Mouse (Mus musculus): ENCODE data around the gene Rsph6a. TPM values are rescaled to one million over a fixed set of nuclear protein-coding genes. Genes with fewer than 3 reads are reported as not detected.

Rsph6a gene
- total RNA-seq (2021): not detected
- long read RNA-seq, experiment 1: 0 reads
- long read RNA-seq, experiment 2: 0 reads

GRCm38 (mm10) chr7:19054047-19054776 lies at the start of gene Rsph6a:
Gene Rsph6a, plus strand, starts transcription at chr7:19054690.
- intact Hi-C loops (cut with DNase I): no loop called here
- DNase-seq: peak; percentile 30 to 65

GRCm38 (mm10) chr7:19005417-19006121 lies 48.9 kb upstream of the Rsph6a start:
- intact Hi-C loops (cut with DNase I): loop anchor here (2.0 kb wide), 1 partner anchor 109 kb away; no protein-coding TSS in a partner anchor
- no peak for DNase-seq

- intact Hi-C loops (cut with DNase I): loop anchor here (2.0 kb wide), 1 partner anchor 110 kb away; no protein-coding TSS in a partner anchor
- peak; percentile 80 to 88 for DNase-seq
Observed at GRCm38 (mm10) chr7:19006476-19006875, 48.0 kb upstream of the Rsph6a start.

GRCm38 (mm10) chr7:19007026-19007977 lies 47.2 kb upstream of the Rsph6a start:
- intact Hi-C loops (cut with DNase I): loop anchor here (1.0 to 2.0 kb wide), 2 partner anchors 16 to 111 kb away; partner anchors contain the start of gene Foxa3

GRCm38 (mm10) chr7:19010581-19010980 lies 43.9 kb upstream of the Rsph6a start:
- intact Hi-C loops (cut with DNase I): no loop called here
- DNase-seq: no peak

More at GRCm38 (mm10) chr7:19007026-19007977, 47.2 kb upstream of the Rsph6a start:
- DNase-seq: no peak

- intact Hi-C loops (cut with DNase I): loop anchor here (1.0 kb wide), 1 partner anchor 10 kb away; no protein-coding TSS in a partner anchor
- DNase-seq: peak; percentile 56 to 64
Observed at GRCm38 (mm10) chr7:19012025-19012621, 42.4 kb upstream of the Rsph6a start.

- DNase-seq: no peak
- intact Hi-C loops (cut with DNase I): loop anchor here (1.0 kb wide), 1 partner anchor 9 kb away; no protein-coding TSS in a partner anchor
Observed at GRCm38 (mm10) chr7:19012882-19013281, 41.6 kb upstream of the Rsph6a start.

GRCm38 (mm10) chr7:19014452-19014851 lies 40.0 kb upstream of the Rsph6a start:
- no peak for DNase-seq
- intact Hi-C loops (cut with DNase I): no loop called here

- no peak for DNase-seq
- intact Hi-C loops (cut with DNase I): no loop called here
Observed at GRCm38 (mm10) chr7:19016042-19016441, 38.4 kb upstream of the Rsph6a start.

- no peak for DNase-seq
- intact Hi-C loops (cut with DNase I): no loop called here
Observed at GRCm38 (mm10) chr7:19017909-19018308, 36.6 kb upstream of the Rsph6a start.

- intact Hi-C loops (cut with DNase I): no loop called here
- DNase-seq: no peak
Observed at GRCm38 (mm10) chr7:19021048-19021447, 33.4 kb upstream of the Rsph6a start.

- no peak for DNase-seq
- intact Hi-C loops (cut with DNase I): loop anchor here (1.0 kb wide), 1 partner anchor 10 kb away; no protein-coding TSS in a partner anchor
Observed at GRCm38 (mm10) chr7:19022189-19022958, 32.1 kb upstream of the Rsph6a start.

- peak; percentile 64 to 68 for DNase-seq
- intact Hi-C loops (cut with DNase I): loop anchor here (1.0 kb wide), 1 partner anchor 16 kb away; no protein-coding TSS in a partner anchor
Observed at GRCm38 (mm10) chr7:19023357-19023814, 31.1 kb upstream of the Rsph6a start, which contains the start of gene Foxa3. Gene Foxa3, minus strand, starts transcription at chr7:19023538.

GRCm38 (mm10) chr7:19024096-19024506 lies 30.4 kb upstream of the Rsph6a start, which contains the start of gene Sympk:
Gene Sympk, plus strand, starts transcription at chr7:19024377.
- intact Hi-C loops (cut with DNase I): no loop called here

GRCm38 (mm10) chr7:19024581-19025255 lies 29.8 kb upstream of the Rsph6a start:
- intact Hi-C loops (cut with DNase I): no loop called here

More at GRCm38 (mm10) chr7:19024096-19024506, 30.4 kb upstream of the Rsph6a start, which contains the start of gene Sympk:
- peak; percentile 96 to 97 for DNase-seq

GRCm38 (mm10) chr7:19028067-19028466 lies 26.4 kb upstream of the Rsph6a start:
- intact Hi-C loops (cut with DNase I): no loop called here
- DNase-seq: no peak

More at GRCm38 (mm10) chr7:19024581-19025255, 29.8 kb upstream of the Rsph6a start:
- peak in 1 of 2 experiments; percentile 36 for DNase-seq

- intact Hi-C loops (cut with DNase I): no loop called here
- peak; percentile 58 to 74 for DNase-seq
Observed at GRCm38 (mm10) chr7:19029084-19029653, 25.3 kb upstream of the Rsph6a start.
